Mouse (Mus musculus) cerebellum, postnatal 4 days (tissue): Measurements from ENCODE around the gene Palm2.
"Not testable (repeated sequence)": the region's sequence is repeated elsewhere in the genome, so short reads cannot be mapped to it uniquely, and the experiment has no call there.

ENCODE experiments used
- DNase-seq, 2 experiments: peaks; one replicate each; pipeline ENCODE4 v3.0.0; 2022; ENCODE audit warnings: low spot score in 2 of 2, mixed read lengths in 1 of 2

The Palm2 gene

DNA sequence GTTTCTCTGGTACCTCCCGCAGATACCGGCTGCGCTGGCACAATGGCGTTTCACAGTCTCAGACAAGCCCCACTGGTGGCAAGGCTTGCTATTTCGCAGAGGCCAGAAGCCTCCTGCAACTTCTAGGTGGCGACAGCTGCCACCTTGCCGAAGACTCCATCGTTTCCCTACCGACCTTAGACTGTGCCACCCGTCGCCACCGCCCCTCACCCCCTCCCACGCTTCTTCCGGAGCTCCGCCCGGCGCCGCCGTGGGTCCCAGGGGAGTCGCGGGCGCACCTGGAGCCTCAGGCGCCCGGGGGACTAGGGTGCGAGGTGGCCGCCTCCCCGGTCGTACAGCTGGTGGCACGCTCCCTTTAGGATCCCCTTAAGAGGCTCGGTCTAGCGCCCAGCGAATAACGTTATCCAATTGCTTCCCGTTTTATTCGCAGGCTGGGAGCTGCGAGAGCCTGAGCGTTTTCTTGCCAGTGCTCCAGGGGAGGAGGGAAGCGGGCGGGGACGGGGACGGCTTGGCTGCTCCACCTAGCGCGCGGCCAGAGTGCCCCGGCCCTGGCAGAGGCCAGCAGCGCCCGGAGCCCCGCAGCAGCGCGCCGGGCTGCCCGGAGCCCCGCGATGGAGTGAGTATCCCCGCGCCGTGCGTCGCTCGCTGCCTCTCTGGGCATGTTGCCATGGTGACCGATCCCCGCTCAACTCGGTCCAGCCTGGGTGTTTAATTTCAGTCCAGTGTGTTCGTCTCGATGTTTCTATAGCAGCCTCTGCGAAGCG lies at the start of gene Palm2:
Palm2 (plus strand) TSS at position 307 of the 764 bp plus-strand sequence.
- DNase-seq: peak; percentile 54 to 71

DNA sequence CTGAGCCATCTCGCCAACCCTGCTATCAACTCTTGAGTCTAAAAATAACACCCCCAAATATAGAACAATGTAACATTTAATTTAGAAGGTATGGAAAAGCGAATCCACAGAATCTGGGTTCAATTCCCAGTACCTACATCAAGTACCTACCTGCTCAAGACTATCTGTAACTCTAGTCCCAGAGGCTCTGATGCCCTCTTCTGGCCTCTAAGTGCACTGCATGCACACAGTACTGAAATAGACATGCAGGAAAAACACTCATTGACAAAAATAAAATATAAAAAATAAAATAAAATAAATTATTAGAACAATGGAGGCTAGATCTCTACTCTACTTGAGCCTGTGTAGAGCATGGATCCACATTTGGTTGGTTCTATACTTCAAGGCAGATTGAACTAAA lies 49.7 kb upstream of the Palm2 start:
- no peak for DNase-seq

GRCm38 (mm10) chr4:57391103-57391502 lies 42.9 kb upstream of the Palm2 start:
- DNase-seq: no peak

DNA sequence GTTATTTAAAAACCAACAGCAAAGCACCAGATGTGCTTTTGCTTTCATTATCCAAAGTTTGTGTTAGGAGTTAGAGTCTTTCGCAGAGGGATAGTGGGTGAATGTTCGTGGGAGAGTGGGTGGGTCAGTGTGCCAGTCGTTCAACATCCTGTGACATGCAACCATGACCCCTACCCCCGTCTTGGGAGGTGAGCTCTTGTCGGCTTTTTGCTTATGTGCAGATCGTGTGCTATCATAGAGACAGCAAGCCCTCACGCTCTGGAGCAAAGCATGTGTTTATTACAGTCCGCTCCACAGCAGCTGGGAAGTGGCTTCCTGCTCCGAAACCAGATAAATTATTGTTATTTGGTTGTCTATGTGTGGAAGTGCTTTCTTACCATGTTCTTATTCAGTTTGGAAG lies 37.6 kb upstream of the Palm2 start:
- no peak for DNase-seq

- DNase-seq: not testable (repeated sequence)
Measured at GRCm38 (mm10) chr4:57412385-57412784, 21.7 kb upstream of the Palm2 start.

DNA sequence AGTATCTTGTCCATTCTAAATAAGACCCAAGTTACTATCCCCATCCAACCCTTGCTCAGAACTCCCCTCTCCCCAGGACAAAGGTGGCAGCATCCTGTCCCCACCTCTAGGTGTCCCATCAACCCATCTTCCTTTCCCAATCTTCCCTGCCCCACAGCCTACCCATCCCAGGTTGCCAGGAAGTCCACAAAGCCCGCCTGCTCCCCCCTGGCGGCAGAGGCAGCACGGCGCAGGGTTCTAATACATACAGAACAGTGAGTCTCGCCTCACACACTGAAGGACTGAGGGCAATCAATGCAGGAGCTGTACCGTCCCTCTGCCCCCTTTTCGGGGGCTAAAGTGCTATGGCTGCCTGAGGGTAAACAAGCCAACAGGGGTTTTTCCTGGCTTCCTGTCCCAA lies 21.0 kb upstream of the Palm2 start:
- no peak for DNase-seq

DNA sequence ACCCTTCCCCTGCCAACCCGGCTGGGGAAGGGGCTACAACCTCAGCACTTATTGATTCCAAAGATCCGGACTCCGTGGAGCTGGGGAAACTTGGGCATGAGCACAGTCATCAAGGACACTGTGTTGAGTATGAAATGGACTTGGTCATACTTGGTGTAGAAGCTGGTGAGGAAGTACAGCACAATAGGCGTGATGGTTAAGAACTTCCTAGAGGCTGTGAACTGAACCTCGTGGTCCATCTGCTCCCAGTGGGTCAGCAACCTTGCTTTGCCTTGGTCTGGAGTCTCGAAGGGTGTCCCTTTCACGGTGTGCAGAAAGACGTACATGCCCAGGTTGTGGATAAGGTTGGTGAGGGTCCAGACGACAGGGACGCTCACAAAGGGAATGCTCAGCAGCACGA lies 20.4 kb upstream of the Palm2 start:
- DNase-seq: not testable (repeated sequence)

DNA sequence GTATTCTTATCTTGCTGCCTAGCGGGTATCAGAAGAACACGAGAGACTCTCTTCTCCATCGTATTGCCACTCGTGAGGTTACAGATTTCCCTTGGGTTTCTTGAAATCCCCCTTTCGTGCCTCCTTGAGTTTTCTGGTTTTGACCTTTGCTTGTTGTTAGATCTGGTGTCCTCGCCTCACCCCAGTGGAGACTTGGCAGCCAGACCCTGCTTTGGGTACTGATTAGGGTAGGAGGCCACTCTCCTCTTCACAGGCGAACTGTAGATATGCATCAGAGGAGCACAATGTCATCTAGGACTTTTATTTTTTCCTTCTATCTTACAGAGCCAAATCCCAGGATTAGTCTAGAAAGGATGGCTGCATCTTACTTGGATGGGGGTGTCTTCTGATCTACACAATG lies 10.0 kb upstream of the Palm2 start:
- no peak for DNase-seq

DNA sequence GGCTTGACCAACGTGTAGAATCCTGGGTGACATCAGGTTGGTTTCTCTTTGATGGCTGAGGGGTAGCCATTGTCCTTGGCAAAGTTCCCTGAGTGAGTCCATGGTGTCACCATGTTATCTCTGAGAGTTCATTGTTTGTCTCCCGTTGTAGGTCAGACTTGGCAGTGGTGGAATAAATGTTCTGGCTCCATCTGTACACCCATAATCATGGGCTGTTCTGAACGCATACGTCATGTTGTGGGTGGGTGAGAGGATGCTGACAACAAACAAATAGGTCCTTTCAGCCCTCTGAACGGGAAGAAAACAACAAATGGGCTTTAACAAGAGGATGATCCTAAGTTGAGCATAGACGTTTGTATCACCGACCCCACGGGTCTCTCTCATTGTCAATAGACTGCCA lies 5.7 kb upstream of the Palm2 start:
- DNase-seq: no peak

DNA sequence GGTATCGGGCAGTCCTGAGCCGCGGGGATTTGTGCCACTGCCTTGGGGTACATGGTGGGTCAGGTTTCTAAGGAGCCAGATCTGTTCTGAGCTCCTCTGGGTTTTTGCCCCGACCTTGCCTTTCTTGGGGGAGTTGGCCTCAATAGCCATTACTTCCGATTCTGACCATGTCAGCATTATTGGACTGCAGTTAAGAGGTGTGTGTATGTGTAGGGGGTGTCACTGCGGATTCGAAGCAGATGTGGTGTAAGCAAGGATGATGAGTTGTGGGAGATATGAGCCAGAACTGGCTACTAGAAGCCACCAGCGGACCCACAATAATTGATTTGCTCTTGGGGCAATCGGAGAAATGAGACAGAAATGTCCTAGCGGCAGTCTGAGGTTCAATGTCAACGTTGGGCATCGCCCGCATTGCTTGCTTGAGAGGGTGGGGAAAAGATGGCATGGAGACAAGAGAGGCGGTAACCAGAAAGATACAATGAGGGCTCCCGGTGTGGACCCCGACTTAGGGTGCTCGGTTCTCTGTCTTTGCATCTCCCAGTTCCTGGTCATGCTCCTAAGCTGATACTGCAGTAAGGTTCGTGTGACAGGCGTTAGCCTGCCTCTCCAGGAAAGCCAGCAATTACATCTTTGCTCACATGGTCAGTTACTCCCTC lies 786 bp downstream of the Palm2 start:
- DNase-seq: peak; percentile 10 to 21

GRCm38 (mm10) chr4:57436286-57436685 lies 2.2 kb downstream of the Palm2 start:
- no peak for DNase-seq

DNA sequence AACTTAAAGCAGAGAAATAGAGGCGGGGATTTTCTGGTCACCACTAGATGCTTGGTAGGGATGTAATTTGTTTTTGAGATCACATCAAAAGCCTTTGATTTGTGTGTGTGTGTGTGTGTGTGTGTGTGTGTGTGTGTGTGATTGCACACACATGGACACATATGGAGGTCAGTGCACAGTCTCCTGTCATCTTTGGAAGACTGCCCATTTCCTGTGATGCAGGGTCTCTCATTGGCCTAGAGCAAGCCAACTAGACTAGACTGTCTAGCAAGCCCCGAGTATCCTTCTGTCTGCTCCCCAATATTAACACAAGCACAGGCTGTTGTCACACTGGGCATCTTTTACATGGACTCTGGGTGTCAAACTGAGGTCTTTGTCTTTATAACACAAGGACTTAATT lies 12.0 kb downstream of the Palm2 start:
- no peak for DNase-seq

DNA sequence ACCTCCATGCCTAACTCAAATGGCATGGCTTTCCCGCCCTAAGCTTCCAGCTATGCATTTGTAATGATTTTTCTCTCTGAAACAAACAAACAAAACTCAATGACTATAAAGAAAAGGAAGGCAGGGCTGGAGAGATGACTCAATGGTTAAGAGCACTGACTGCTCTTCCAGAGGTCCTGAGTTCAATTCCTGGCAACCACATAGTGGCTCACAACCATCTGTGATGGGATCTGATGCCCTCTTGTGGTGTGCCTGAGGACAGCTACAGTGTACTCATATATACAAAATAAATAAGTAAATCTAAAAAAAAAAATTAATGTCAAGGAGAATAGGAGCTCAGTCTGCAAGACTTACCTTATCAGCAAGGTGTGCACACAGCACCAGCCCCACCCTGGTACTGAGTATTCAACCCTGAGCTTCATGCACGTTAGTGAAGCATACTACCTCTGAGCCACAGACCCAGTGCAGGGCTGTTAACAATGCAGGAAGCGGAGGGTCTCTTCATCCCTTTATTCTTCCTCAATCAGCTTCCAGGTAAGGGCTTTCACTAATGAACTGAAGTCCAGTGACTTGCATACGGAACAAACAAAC lies 12.9 kb downstream of the Palm2 start:
- no peak for DNase-seq

DNA sequence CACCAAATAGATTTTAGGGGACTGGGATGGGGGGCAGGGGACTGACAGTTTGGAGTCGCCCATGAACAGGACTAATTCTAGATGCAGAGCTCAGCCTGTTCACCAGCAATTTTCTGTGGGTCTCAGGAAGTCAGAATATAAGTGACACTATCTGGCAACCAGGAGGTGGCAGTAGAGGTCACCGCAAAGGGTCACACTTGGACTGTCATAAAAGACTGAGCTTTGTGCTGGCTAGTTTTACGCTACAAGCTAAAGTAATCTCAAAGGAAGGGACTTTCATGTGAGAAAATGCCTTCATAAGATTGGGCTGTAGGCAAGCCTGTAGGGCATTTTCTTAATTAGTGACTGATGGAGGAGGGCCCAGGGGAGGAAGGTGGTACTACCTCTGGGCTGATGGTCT lies 17.8 kb downstream of the Palm2 start:
- DNase-seq: peak; percentile 33 to 65

GRCm38 (mm10) chr4:57452661-57453060 lies 18.6 kb downstream of the Palm2 start:
- no peak for DNase-seq

GRCm38 (mm10) chr4:57462378-57462777 lies 28.3 kb downstream of the Palm2 start:
- peak in 1 of 2 experiments; percentile 38 for DNase-seq

DNA sequence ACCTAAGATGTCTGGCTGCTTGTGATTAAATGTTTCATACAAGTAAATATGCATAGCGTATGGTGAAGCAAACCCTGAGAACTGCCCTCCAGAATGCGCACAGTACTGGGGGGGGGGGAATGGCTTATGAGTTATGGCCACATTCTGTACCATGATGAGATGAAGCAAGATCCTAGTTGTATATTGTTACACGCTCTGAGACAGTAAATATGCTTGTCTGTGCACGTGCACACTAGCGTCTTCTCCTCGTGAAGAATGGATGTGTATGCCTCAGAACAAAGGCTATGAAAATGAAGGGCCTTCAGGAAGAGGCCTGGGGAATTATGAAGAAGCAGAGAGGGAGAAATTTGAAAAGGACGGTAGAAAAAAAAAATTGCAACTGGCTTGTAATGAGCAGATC lies 48.4 kb downstream of the Palm2 start:
- no peak for DNase-seq

DNA sequence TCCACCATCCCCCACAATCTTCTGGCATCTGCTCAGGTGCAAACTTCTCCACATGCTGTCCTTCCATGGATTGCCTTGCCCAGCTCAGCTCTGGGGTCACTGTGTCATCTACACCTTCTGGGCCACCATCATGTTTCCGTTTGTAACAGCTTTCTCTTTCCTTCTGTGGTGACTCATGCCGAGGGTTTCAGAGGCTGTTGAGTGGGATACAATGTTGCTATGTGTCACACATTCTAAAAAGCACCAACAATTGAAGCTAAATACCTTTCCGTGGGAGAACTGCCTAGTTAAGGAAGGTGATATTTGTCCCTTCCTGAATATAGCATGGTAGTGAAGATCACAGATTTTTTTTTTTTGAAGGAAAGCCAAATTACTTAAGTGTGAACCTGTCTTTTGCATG lies 52.3 kb downstream of the Palm2 start:
- DNase-seq: no peak

GRCm38 (mm10) chr4:57489887-57490286 lies 55.8 kb downstream of the Palm2 start:
- no peak for DNase-seq

DNA sequence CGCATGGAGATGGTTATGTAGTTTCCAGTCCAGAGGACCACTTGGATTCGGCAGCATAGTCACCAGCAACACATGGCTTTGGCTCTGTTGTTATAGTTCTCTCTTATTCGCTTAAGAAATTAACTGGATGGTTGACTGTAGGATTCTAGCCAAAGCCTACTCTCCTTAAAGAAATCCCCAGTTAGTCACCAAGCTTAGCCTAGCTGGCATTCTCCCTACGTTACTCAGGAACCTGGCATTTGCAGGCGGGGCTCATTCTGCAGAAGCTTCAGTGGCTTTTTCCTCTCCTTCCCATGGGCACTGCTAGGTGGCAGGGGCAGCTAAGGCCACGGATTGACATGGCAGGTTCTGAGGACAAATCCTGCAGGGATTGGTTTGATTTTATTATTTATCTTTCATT lies 70.7 kb downstream of the Palm2 start:
- DNase-seq: no peak

DNA sequence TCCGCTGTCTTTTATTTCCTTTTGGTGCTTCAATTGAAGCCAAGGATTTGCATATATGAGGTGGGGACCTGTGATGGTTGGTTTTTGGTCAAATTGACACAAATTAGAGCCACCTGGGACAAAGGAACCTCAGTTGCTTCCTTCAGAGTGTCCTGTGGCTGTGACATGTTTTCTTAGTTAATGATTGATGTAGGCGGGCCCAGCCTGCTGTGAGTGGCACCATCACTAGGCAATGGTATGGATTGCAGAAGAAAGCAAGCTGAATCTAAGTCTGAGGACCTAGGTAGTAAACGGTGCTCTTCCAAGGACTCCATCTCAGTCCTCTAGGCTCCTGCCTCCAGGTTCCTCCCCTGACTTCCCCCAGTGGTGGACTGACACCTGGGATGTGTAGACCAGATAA lies 76.5 kb downstream of the Palm2 start:
- DNase-seq: no peak

GRCm38 (mm10) chr4:57511734-57512133 lies 77.7 kb downstream of the Palm2 start:
- DNase-seq: no peak
